Mouse (Mus musculus): ENCODE data around the gene Arhgap21. TPM values are rescaled to one million over a fixed set of nuclear protein-coding genes. Genes with fewer than 3 reads are reported as not detected.
"Not testable (repeated sequence)": the region's sequence is repeated elsewhere in the genome, so short reads cannot be mapped to it uniquely, and the experiment has no call there.

Arhgap21 gene
- total RNA-seq, 1 experiment from 2014 or later, result 62.4 TPM

- peak; percentile 90 for ATAC-seq (replicated peaks; ENCODE audit: low read depth, poor library complexity, severe bottlenecking)
These were observed 25.5 kb downstream of the Arhgap21 start for GRCm38 (mm10) chr2:20943222-20943621.

DNA sequence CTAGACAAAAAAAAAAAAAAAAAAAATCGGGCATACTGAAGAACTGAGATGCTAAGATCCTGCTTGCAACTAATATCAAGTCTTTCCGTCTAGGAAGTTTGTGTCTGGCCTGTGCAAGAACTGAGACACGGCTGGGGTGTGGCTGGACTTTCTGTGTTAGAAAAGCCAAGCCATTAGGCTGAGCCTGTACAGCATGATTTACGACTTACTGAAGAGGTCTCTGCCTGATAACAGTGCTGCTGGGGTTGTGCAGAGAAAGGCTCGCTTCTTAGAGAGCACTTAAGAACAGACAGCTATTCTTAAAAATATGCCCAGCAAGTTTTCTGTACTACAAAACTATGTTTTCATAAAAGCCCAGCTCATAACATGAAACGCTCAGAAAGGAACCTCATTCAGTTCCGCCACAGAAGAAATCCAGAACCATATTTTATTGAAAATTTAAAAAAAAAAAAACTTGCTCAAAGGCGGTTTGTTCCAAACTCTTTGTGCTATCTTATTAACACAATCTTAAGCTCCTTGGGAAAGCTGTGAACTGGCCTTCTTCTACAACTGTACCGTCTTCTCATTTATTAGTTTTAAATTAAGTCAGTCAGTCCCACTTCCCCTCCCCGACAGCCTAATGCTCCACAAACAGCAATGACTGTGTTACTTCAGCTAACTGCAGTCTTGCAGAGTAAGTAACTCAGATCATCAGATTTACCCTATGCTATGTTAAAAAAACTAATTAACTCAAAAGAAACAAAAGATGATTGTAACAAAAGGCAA is 26.1 kb downstream of the Arhgap21 start:
- ATAC-seq (replicated peaks; ENCODE audit: low read depth, poor library complexity, severe bottlenecking), result peak; percentile 71

GRCm38 (mm10) chr2:20941105-20941504 is 27.6 kb downstream of the Arhgap21 start:
- no peak for ATAC-seq (replicated peaks; ENCODE audit: low read depth, poor library complexity, severe bottlenecking)

GRCm38 (mm10) chr2:20939367-20939766 is 29.3 kb downstream of the Arhgap21 start:
- ATAC-seq (replicated peaks; ENCODE audit: low read depth, poor library complexity, severe bottlenecking), result no peak

DNA sequence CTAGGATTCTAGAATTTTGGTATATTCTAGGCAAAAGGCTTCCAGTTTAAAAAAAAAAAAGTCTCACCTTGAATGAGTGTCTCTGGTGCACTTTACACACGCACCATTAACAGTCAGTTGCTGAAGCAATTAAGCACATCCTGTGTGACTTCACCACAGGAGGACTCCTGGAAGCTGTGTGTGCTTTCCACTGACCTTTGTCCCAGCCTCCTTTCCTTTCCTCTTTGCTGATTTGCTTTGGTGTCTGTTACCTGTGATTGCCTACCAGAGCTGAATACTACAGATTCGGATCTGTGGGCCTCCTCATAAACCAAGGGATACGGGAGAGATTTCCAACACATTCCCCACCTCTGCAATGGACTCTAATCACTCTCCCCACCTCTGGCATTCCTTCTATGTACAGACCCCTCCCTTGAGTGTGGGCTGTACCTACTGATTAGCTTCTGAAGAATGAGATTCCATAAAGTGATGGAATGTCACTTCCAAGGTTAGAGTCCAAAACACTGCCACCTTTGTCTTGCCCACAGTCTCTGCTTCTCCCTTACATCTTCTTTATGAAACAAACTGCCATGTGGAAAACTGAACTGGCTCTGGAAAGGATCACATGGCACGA is 32.0 kb downstream of the Arhgap21 start:
- ATAC-seq (replicated peaks; ENCODE audit: low read depth, poor library complexity, severe bottlenecking), result no peak

DNA sequence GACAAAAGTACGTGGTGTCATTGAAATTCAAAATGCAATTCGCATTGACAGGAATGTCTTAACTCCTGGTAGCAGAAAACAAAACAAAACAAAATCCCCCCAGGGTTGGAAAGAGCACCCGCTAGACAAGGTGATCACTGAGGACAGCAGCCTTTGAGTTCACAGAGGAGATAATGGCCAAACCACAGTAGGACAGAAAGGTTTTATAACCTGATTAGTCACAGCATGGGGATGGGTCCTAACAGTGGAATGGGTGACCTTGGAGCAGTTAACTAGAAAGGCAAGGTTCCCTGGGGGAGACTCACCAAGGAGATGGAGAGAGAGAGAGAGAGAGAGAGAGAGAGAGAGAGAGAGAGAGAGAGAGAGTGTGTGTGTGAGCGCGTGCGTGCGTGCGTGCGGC is 34.3 kb downstream of the Arhgap21 start:
- no peak for ATAC-seq (replicated peaks; ENCODE audit: low read depth, poor library complexity, severe bottlenecking)

DNA sequence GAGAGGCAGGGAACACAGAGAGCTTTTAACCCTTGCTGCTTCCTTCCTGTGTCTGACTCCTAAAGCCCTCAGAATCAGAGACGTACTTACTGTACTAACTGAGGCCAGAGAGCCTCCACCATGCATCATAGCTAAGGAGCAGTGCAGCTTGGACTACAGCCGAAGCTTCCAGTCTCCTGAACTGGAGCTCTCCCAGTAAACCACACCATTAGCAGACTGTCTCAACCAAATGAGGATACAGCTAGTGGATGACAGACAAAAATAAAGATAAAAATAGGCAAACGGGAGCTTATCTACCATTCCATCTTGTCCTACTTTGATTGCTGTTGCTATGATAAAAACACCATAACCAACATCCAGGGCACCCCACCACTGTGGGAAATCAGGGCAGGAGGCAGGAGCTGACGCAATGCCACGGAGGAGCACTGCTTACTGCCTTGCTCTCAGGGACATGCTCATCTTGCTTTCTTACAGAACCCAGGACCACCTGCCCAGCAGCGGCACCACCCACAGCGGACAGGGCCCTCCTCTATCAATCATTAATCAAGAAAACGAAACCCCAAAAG is 35.9 kb downstream of the Arhgap21 start:
- peak; percentile 37; the same call in 1 of the 2 replicates for ATAC-seq (replicated peaks; ENCODE audit: low read depth, poor library complexity, severe bottlenecking)

- not testable (repeated sequence) for ATAC-seq (replicated peaks; ENCODE audit: low read depth, poor library complexity, severe bottlenecking)
These were observed 36.9 kb downstream of the Arhgap21 start for GRCm38 (mm10) chr2:20931761-20932160.

- no peak for ATAC-seq (replicated peaks; ENCODE audit: low read depth, poor library complexity, severe bottlenecking)
These were observed 40.2 kb downstream of the Arhgap21 start for GRCm38 (mm10) chr2:20928454-20928853.

GRCm38 (mm10) chr2:20924938-20925337 is 43.7 kb downstream of the Arhgap21 start:
- ATAC-seq (replicated peaks; ENCODE audit: low read depth, poor library complexity, severe bottlenecking), result no peak

DNA sequence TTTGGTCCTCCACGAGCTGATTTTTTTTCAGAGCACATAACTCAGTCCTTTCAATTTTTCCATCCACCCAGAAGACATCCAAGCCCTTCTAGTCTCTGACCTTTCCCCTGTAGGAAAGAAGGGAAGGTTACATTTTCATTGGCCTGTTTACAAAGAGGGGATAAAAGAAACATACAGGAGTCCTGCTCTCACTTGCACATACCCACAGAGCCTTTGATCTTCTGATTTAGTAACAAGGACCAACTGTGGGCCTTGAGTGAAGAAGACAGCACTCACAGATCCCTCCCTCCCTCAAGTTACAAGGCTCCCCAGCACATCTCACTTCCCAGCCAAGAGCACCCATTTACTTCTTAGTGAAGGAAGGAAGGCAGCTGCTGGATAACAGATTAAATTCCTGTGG is 46.3 kb downstream of the Arhgap21 start:
- ATAC-seq (replicated peaks; ENCODE audit: low read depth, poor library complexity, severe bottlenecking), result no peak

DNA sequence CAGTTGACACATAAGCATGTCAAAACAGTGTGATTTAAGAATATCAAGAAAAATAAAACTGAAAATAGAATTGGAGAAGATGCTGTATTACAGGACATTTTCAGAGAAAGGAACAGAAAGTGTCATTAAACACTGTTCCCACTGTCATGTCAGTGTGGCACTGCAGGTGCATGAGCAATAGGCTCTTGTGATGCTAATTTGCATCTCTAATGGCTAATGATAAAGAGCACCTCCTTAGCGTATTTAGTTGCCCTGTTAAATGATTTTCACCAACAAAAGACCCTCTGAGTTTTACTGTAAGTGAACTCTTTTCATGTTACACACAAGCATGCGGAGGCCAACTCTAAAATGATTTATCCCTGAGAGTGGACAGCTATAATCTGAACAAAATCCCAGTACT is 47.1 kb downstream of the Arhgap21 start:
- no peak for ATAC-seq (replicated peaks; ENCODE audit: low read depth, poor library complexity, severe bottlenecking)

DNA sequence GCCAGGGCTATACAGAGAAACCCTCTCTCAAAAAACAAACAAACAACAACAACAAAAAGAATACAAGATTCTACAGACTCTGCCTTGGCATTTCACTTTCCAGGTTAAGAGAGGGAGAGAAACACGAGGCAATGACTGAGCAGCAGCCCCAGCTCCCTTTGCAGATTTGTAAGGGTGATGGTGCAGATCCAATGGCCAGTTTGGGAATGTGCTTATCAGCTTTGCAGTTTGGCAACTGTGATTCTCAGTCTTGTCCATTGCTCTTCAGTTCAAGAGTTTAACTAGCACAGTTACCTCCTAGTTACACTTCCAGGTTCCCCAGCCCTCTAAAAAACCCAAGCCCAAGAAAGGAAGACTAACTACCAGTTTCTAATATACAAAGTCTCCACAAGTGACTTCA is 47.7 kb downstream of the Arhgap21 start:
- ATAC-seq (replicated peaks; ENCODE audit: low read depth, poor library complexity, severe bottlenecking), result no peak

DNA sequence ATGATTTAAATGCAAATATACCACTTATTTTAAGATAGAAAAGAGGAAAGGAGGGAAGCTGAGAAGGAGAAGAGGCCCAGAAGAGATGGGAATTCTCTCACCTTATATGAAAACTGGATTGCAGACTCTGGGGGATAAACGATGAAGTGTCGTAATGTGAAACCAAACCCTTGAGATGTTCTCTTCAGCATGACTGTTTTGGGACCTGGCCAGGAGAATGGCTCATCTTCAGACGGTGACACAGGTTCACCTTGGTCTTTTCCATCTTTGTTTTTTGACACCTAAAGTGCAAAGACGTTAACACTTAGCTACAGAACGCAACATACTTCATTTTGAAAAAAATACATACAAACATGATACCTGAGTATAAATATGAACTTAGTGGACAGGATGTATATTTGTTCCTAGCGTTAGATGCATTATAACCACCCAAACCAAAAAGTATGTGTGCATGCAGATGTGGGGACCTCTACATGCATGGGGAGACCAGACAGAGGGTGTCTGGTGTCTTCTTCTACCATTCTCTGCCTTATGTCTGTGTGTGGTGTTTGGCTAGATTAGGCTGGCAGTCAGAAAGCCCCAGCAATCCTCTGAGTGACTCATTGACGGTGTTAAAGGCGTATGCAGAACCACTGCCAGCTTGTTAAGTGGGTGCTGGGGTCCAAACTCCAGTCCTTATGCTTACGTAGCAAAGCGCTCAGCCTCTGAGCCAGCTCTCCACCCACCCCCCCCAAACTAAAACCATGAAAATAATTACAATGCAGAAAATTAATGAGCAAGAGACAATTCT is 54.0 kb downstream of the Arhgap21 start:
- no peak for ATAC-seq (replicated peaks; ENCODE audit: low read depth, poor library complexity, severe bottlenecking)

DNA sequence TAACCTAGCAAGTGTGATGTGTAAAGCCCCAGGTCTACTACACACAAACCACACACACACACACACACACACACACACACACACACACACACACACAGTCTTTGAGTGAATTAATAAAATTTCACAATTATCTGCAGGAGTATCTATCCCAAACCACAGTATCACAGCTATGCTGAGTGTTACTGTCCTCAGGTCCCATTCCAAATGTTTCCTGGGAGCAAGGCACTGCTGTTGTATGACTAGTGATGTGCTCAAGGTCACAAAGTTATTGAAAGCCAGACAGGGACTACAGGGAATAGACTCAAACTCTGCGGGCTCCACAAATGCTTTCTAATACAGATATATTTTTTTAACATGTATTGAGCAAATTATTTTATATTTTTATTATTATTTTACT is 55.7 kb downstream of the Arhgap21 start:
- ATAC-seq (replicated peaks; ENCODE audit: low read depth, poor library complexity, severe bottlenecking), result no peak

- no peak for ATAC-seq (replicated peaks; ENCODE audit: low read depth, poor library complexity, severe bottlenecking)
These were observed 56.2 kb downstream of the Arhgap21 start for GRCm38 (mm10) chr2:20912348-20913018.

- no peak for ATAC-seq (replicated peaks; ENCODE audit: low read depth, poor library complexity, severe bottlenecking)
These were observed 58.2 kb downstream of the Arhgap21 start for GRCm38 (mm10) chr2:20910446-20910845.

DNA sequence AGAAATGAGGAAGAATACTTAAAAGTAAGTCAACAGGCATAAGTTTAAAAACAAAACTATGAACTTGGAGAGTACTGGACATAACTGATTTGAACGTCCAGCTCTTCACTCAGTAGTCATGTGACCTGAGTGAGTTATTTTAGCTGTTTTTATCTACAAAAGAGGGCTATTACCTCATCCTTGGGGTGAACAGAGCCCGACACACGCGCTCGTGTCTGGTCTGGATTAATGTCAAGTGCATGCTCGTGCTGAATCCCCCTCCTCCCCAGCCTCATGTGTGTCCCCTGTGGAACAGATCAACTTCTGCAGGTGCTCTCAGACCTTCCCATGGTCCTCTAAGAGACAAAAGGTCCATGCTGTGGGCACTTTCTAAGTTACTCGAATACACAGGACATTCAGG is 59.3 kb downstream of the Arhgap21 start:
- no peak for ATAC-seq (replicated peaks; ENCODE audit: low read depth, poor library complexity, severe bottlenecking)

GRCm38 (mm10) chr2:20907291-20907690 is 61.4 kb downstream of the Arhgap21 start:
- ATAC-seq (replicated peaks; ENCODE audit: low read depth, poor library complexity, severe bottlenecking), result no peak

GRCm38 (mm10) chr2:20905411-20905810 is 63.3 kb downstream of the Arhgap21 start:
- ATAC-seq (replicated peaks; ENCODE audit: low read depth, poor library complexity, severe bottlenecking), result no peak

All from common myeloid progenitor, adult 5-6 weeks (primary cell).